Mouse (Mus musculus) limb, embryonic 14.5 days (tissue): ENCODE measurements around the gene Cutc. TPM values are rescaled to one million over a fixed set of nuclear protein-coding genes. Genes with fewer than 3 reads are reported as not detected.

Experiments
- ATAC-seq: fragments of 200-750 bp; cut with Nextera tagmentation; 2 replicates; pipeline ENCODE4 v1.8.0; 2017; ENCODE audit warnings: low read depth, moderate number of reproducible peaks, moderate TSS enrichment; ENCODE audit not compliant: low FRiP score
- DNase-seq: peaks from one replicate; pipeline ENCODE4 v3.0.0-alpha.2; 2015; ENCODE audit warnings: low spot score
- H3K27ac ChIP-seq: fragments of 300-500 bp; sonication (generic); replicated peaks from 2 replicates; pipeline ENCODE4 v1.5.1; 2014; ENCODE audit warnings: low read depth, mild to moderate bottlenecking, low read length, moderate library complexity, mixed read lengths
- H3K27me3 ChIP-seq: fragments of 300-500 bp; sonication (generic); 2 replicates; pipeline ENCODE4 v1.6.1; 2014; ENCODE audit warnings: low read length, mixed read lengths; ENCODE audit not compliant: control insufficient read depth, insufficient read depth
- H3K36me3 ChIP-seq: fragments of 300-500 bp; sonication (generic); 2 replicates; pipeline ENCODE4 v1.6.1; 2014; ENCODE audit warnings: mild to moderate bottlenecking, low read length, moderate library complexity, mixed read lengths; ENCODE audit not compliant: control insufficient read depth, insufficient read depth
- H3K4me1 ChIP-seq: fragments of 300-500 bp; sonication (generic); 2 replicates; pipeline ENCODE4 v1.6.1; 2014; ENCODE audit warnings: antibody characterized with exemption, low read length, mixed read lengths; ENCODE audit not compliant: control insufficient read depth, insufficient read depth
- H3K4me2 ChIP-seq: fragments of 300-500 bp; sonication (generic); replicated peaks from 2 replicates; pipeline ENCODE4 v1.6.1; 2014; ENCODE audit warnings: low read depth, mild to moderate bottlenecking, low read length, moderate library complexity; ENCODE audit not compliant: severe bottlenecking
- H3K4me3 ChIP-seq: fragments of 300-500 bp; sonication (generic); replicated peaks from 2 replicates; pipeline ENCODE4 v1.5.1; 2014; ENCODE audit warnings: low read length
- H3K9ac ChIP-seq: fragments of 300-500 bp; sonication (generic); 2 replicates; pipeline ENCODE4 v1.6.1; 2014; ENCODE audit warnings: mild to moderate bottlenecking, low read depth, low read length, moderate library complexity; ENCODE audit not compliant: severe bottlenecking
- H3K9me3 ChIP-seq: fragments of 300-500 bp; sonication (generic); 2 replicates; pipeline ENCODE4 v1.6.1; 2016; ENCODE audit warnings: low read length; ENCODE audit not compliant: control insufficient read depth
- POLR2A ChIP-seq: fragments of 200-500 bp; IDR thresholded peaks from 2 replicates; pipeline ENCODE4 v1.8.0; 2012; ENCODE audit warnings: inconsistent platforms, mild to moderate bottlenecking, moderate library complexity, borderline replicate concordance; ENCODE audit not compliant: insufficient read depth, insufficient read length; ENCODE audit errors: extremely low read depth
- WGBS: fragments of 180-500 bp; shearing (Covaris S2); extraction: QIAGEN DNeasy Blood & Tissue Kit; methylation state at CpG from one replicate; pipeline ENCODE4 v1.1.7; 2014; 5-methylcytosine and 5-hydroxymethylcytosine counted together
- polyA plus RNA-seq, 2 experiments: library from polyadenylated mRNA; depleted of rRNA in 1 of 2; stranded (reverse) in 1 of 2; unstranded in 1 of 2; fragments of >200 nt; fragmentation: Nextera tagmentation in 1 of 2; extraction: Ambion mirVana in 1 of 2; gene quantifications; 2 replicates each; pipeline versions ENCODE4 v1.2.1 to v1.2.3; 2012 to 2014

Gene Cutc
- polyA plus RNA-seq, 2 experiments: 8.2 to 13.0 TPM

- H3K4me2 ChIP-seq: no peak overlapping the region
- no peaks in the 10 kb centered on the region for H3K9me3 ChIP-seq
- DNase-seq: no peak
- WGBS: 94% methylated on average over 1 of the region's 1 CpGs
- no peaks in the 10 kb centered on the region for H3K36me3 ChIP-seq
- H3K9ac ChIP-seq: no peak overlapping the region
- H3K4me3 ChIP-seq: no peak overlapping the region
- no peak overlapping the region for H3K27ac ChIP-seq
- H3K4me1 ChIP-seq: no peaks in the 10 kb centered on the region
- no peak for ATAC-seq
- TF ChIP-seq POLR2A: no peak
- no peaks in the 10 kb centered on the region for H3K27me3 ChIP-seq
Observed at GRCm38 (mm10) chr19:43793951-43794350, 41.2 kb downstream of the Cutc start.

- no peaks in the 10 kb centered on the region for H3K4me1 ChIP-seq
- H3K9me3 ChIP-seq: no peaks in the 10 kb centered on the region
- H3K4me2 ChIP-seq: no peak overlapping the region
- DNase-seq (no peak), ATAC-seq (no peak)
- H3K36me3 ChIP-seq: no peaks in the 10 kb centered on the region
- H3K4me3 ChIP-seq: no peak overlapping the region
- no peak overlapping the region for H3K9ac ChIP-seq
- H3K27me3 ChIP-seq: no peaks in the 10 kb centered on the region
- TF ChIP-seq POLR2A: no peak
- WGBS: 75% methylated on average over 8 of the region's 8 CpGs
- no peak overlapping the region for H3K27ac ChIP-seq
Observed at GRCm38 (mm10) chr19:43795511-43795910, 42.7 kb downstream of the Cutc start.

- H3K27me3 ChIP-seq: no peaks in the 10 kb centered on the region
- H3K4me2 ChIP-seq: no peak overlapping the region
- no peak for TF ChIP-seq POLR2A
- no peak overlapping the region for H3K9ac ChIP-seq
- DNase-seq (no peak), ATAC-seq (no peak)
- H3K36me3 ChIP-seq: no peaks in the 10 kb centered on the region
- WGBS: 76% methylated on average over 5 of the region's 5 CpGs
- H3K9me3 ChIP-seq: no peaks in the 10 kb centered on the region
- H3K27ac ChIP-seq: no peak overlapping the region
- no peak overlapping the region for H3K4me3 ChIP-seq
- no peaks in the 10 kb centered on the region for H3K4me1 ChIP-seq
Observed at GRCm38 (mm10) chr19:43797216-43797615, 44.4 kb downstream of the Cutc start.

- no peak for TF ChIP-seq POLR2A
- Histone ChIP-seq H3K4me3 (no peak overlapping the region), H3K27ac (no peak overlapping the region), H3K4me1 (no peaks in the 10 kb centered on the region), H3K9ac (no peak overlapping the region), H3K4me2 (no peak overlapping the region), H3K27me3 (no peaks in the 10 kb centered on the region), H3K36me3 (no peaks in the 10 kb centered on the region), H3K9me3 (no peaks in the 10 kb centered on the region)
- WGBS: 74% methylated on average over 9 of the region's 9 CpGs
- no peak for ATAC-seq
- DNase-seq: no peak
Observed at GRCm38 (mm10) chr19:43801427-43802051, 48.7 kb downstream of the Cutc start.

GRCm38 (mm10) chr19:43803866-43804265 is 51.1 kb downstream of the Cutc start:
- DNase-seq (no peak), ATAC-seq (no peak)
- WGBS: 84% methylated on average over 10 of the region's 10 CpGs
- no peaks in the 10 kb centered on the region for H3K36me3 ChIP-seq
- H3K4me2 ChIP-seq: no peak overlapping the region
- no peaks in the 10 kb centered on the region for H3K27me3 ChIP-seq
- no peak overlapping the region for H3K9ac ChIP-seq
- no peaks in the 10 kb centered on the region for H3K4me1 ChIP-seq
- no peak overlapping the region for H3K27ac ChIP-seq
- no peaks in the 10 kb centered on the region for H3K9me3 ChIP-seq
- H3K4me3 ChIP-seq: no peak overlapping the region
- TF ChIP-seq POLR2A: no peak
